Mouse (Mus musculus) liver, embryonic 15.5 days (tissue): ENCODE results near the gene Eef1g. TPM values are rescaled to one million over a fixed set of nuclear protein-coding genes. Genes with fewer than 3 reads are reported as not detected.

Experiments used
- ATAC-seq: fragments of 200-750 bp; cut with Nextera tagmentation; 2 replicates; pipeline ENCODE4 v1.8.0; 2017; ENCODE audit warnings: moderate number of reproducible peaks, mild to moderate bottlenecking, moderate library complexity; ENCODE audit not compliant: insufficient read depth
- H3K27ac ChIP-seq: fragments of 300-500 bp; sonication (generic); replicated peaks from 2 replicates; pipeline ENCODE4 v1.5.1; 2015; ENCODE audit warnings: mild to moderate bottlenecking, inconsistent platforms
- H3K27me3 ChIP-seq: fragments of 300-500 bp; sonication (generic); 2 replicates; pipeline ENCODE4 v1.6.1; 2015; ENCODE audit warnings: mild to moderate bottlenecking, inconsistent platforms
- H3K36me3 ChIP-seq: fragments of 300-500 bp; sonication (generic); replicated peaks from 2 replicates; pipeline ENCODE4 v1.6.1; 2015; ENCODE audit warnings: moderate library complexity, mild to moderate bottlenecking, inconsistent platforms
- H3K4me1 ChIP-seq: fragments of 300-500 bp; sonication (generic); replicated peaks from 2 replicates; pipeline ENCODE4 v1.6.1; 2015; ENCODE audit warnings: inconsistent platforms
- H3K4me2 ChIP-seq: fragments of 300-500 bp; sonication (generic); 2 replicates; pipeline ENCODE4 v1.6.1; 2015; ENCODE audit warnings: moderate library complexity, mild to moderate bottlenecking, inconsistent platforms
- H3K4me3 ChIP-seq: fragments of 300-500 bp; sonication (generic); replicated peaks from 2 replicates; pipeline ENCODE4 v1.5.1; 2015; ENCODE audit warnings: mild to moderate bottlenecking, inconsistent platforms
- H3K9ac ChIP-seq: fragments of 300-500 bp; sonication (generic); 2 replicates; pipeline ENCODE4 v1.6.1; 2015; ENCODE audit warnings: moderate library complexity, mild to moderate bottlenecking, inconsistent platforms
- H3K9me3 ChIP-seq: fragments of 300-500 bp; sonication (generic); replicated peaks from 2 replicates; pipeline ENCODE4 v1.6.1; 2016; ENCODE audit warnings: inconsistent platforms
- WGBS: fragments of 180-500 bp; shearing (Covaris S2); methylation state at CpG from one replicate; pipeline ENCODE4 v1.1.7; 2015; ENCODE audit warnings: mixed read lengths; ENCODE audit not compliant: insufficient replicate concordance; 5-methylcytosine and 5-hydroxymethylcytosine counted together
- polyA plus RNA-seq: library from polyadenylated mRNA; unstranded; fragments of >200 nt; fragmentation: Nextera tagmentation; extraction: Ambion mirVana; gene quantifications from 2 replicates; pipeline ENCODE4 v1.2.1, GENCODE M21; 2015

The Eef1g gene
- polyA plus RNA-seq, 1 experiment from 2014 or later = 180 TPM

DNA sequence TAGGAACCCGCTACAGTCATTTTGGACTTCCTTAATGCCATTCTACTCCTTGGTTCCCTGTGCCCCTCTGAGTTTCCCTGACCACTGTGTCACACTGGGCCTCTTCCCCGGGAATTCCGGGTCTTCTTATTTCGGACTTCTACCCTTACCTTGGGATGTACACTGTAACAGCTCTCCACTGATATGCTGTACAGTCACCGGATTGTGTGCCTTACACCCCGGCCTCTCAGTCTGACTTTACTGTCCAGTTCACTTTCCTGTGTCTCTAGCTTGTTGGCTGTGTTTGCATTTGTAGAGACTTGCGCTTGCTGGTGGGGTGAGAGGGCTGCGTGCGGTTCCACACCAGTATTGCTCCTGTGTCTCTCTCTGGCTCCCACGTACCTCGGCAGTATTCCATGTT is 36.7 kb upstream of the Eef1g start:
- Histone ChIP-seq H3K4me2 (peak overlapping the region; percentile 99), H3K27me3 (no peaks in the 10 kb centered on the region), H3K4me1 (peaks cover 58% of the 10 kb centered on the region), H3K9ac (peak overlapping the region; percentile 86), H3K4me3 (peak overlapping the region; percentile 89), H3K27ac (peak overlapping the region; percentile 92), H3K36me3 (peaks cover 58% of the 10 kb centered on the region), H3K9me3 (no peaks in the 10 kb centered on the region)
- 8% methylated on average over 11 of the region's 11 CpGs for WGBS
- ATAC-seq = no peak

DNA sequence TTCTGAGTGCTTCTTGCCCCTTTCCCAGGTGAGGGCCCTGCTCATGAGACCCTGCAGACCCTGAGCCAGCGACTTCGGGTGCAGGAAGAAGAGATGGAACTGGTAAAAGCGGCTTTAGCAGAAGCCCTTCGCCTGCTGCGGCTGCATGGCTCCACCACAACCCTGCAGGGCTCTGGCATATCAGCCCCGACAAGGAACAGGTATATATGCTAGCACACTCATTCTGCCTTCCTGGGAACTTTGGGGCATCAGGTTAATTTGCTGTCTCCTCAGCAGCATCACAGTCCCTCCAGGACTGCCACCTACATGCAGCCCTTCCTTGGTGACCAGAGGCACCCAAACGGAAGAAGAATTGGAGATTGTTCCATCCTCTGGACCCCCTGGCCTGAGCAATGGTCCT is 36.1 kb upstream of the Eef1g start:
- Histone ChIP-seq H3K27me3 (no peaks in the 10 kb centered on the region), H3K36me3 (peaks cover 58% of the 10 kb centered on the region), H3K4me1 (peaks cover 57% of the 10 kb centered on the region), H3K4me3 (peak overlapping the region; percentile 89), H3K9me3 (no peaks in the 10 kb centered on the region), H3K27ac (peak overlapping the region; percentile 92; the same call in 1 of the 2 replicates), H3K4me2 (peak overlapping the region; percentile 99), H3K9ac (peak overlapping the region; percentile 86; the same call in 1 of the 2 replicates)
- no peak for ATAC-seq
- 68% methylated on average over 7 of the region's 7 CpGs for WGBS

GRCm38 (mm10) chr19:8936736-8937135 is 30.1 kb upstream of the Eef1g start:
- ATAC-seq = no peak
- Histone ChIP-seq H3K9ac (no peak overlapping the region), H3K27me3 (no peaks in the 10 kb centered on the region), H3K4me1 (peaks cover 25% of the 10 kb centered on the region), H3K27ac (no peak overlapping the region), H3K4me2 (no peak overlapping the region), H3K9me3 (no peaks in the 10 kb centered on the region), H3K4me3 (no peak overlapping the region), H3K36me3 (peaks cover 68% of the 10 kb centered on the region)
- 74% methylated on average over 2 of the region's 2 CpGs for WGBS

GRCm38 (mm10) chr19:8940526-8941133 is 26.2 kb upstream of the Eef1g start:
- peaks cover 56% of the 10 kb centered on the region for H3K4me1 ChIP-seq
- ATAC-seq = no peak
- H3K27ac ChIP-seq = 0 out of 2 replicates have a peak overlapping the region, but pooled peaks have one; percentile 97
- H3K36me3 ChIP-seq = peaks cover 61% of the 10 kb centered on the region
- no peaks in the 10 kb centered on the region for H3K9me3 ChIP-seq
- no peaks in the 10 kb centered on the region for H3K27me3 ChIP-seq
- H3K9ac ChIP-seq = peak overlapping the region; percentile 97; the same call in 1 of the 2 replicates
- peak overlapping the region; percentile 85 for H3K4me2 ChIP-seq
- peak overlapping the region; percentile 81; the same call in 1 of the 2 replicates for H3K4me3 ChIP-seq
- WGBS = 73% methylated on average over 15 of the region's 15 CpGs

DNA sequence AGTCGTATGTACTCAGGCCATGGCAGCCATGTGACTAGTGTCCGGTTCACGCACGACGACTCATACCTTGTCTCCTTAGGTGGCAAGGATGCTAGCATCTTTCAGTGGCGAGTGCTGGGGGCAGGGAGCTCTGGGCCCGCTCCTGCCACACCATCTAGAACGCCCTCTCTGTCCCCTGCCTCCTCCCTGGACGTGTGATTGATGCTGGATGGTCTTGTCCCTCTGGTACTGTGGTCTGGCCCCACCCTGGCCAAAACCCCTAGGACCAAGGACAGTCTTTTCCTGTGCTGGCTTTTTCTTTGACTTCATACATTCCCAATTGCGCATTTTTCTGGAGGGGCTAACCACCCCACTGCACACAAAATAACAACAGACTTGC is 25.7 kb upstream of the Eef1g start:
- Histone ChIP-seq H3K4me2 (peak overlapping the region; percentile 85), H3K27me3 (no peaks in the 10 kb centered on the region), H3K4me1 (peaks cover 61% of the 10 kb centered on the region), H3K9me3 (no peaks in the 10 kb centered on the region), H3K9ac (peak overlapping the region; percentile 97), H3K27ac (peak overlapping the region; percentile 97), H3K36me3 (peaks cover 61% of the 10 kb centered on the region), H3K4me3 (peak overlapping the region; percentile 81)
- 49% methylated on average over 10 of the region's 10 CpGs for WGBS
- no peak for ATAC-seq

GRCm38 (mm10) chr19:8941515-8942217 is 25.2 kb upstream of the Eef1g start, which contains the start of gene Mta2:
Mta2 (plus strand) TSS chr19:8941875.
- peak; percentile 90 for ATAC-seq

DNA sequence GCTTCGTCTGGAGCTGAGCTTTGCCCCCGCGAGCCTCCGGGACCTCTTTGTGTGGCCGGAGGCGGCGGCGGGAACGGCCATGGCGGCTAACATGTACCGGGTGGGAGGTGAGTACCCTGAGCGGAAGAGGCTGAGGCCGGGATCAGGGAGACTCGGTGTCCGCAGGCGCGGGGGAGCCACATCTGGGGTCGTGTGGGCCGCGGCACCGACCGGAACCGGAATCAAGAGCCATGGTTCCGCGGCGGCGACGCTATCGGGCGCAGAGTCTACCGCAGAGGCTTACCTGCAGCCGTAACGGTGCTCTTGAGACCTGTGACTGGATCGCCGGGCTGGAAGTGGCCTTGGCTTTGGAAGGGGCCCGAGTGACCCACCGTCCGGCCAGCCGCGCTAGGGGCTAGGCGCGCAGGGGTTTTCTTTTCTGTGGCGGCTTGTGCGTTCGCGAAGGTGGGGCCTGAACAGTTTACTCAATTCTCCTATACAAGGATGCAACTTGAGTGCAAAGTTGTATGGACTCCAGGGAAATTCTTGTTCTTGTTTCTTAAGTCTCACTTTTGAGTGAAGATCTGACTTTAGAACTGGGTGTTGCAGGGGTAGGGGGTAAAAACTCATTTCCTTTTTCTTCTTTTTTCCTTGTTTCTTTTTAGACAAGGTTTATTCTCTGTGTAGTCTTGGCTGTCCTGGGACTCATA is 24.4 kb upstream of the Eef1g start:
- H3K9ac ChIP-seq = peak overlapping the region; percentile 97
- peak overlapping the region; percentile 85 for H3K4me2 ChIP-seq
- H3K4me1 ChIP-seq = peaks cover 73% of the 10 kb centered on the region
- no peaks in the 10 kb centered on the region for H3K9me3 ChIP-seq
- under 1% methylated on average over 46 of the region's 46 CpGs for WGBS
- H3K36me3 ChIP-seq = peaks cover 63% of the 10 kb centered on the region
- peak; percentile 36 for ATAC-seq
- H3K4me3 ChIP-seq = peak overlapping the region; percentile 81
- H3K27ac ChIP-seq = peak overlapping the region; percentile 97
- H3K27me3 ChIP-seq = no peaks in the 10 kb centered on the region

More at GRCm38 (mm10) chr19:8941515-8942217, 25.2 kb upstream of the Eef1g start, which contains the start of gene Mta2:
- Histone ChIP-seq H3K27me3 (no peaks in the 10 kb centered on the region), H3K27ac (peak within 1 kb of the TSS; percentile 97), H3K9ac (peak within 1 kb of the TSS; percentile 97), H3K36me3 (peaks cover 63% of the 10 kb centered on the region), H3K9me3 (no peaks in the 10 kb centered on the region), H3K4me1 (peaks cover 66% of the 10 kb centered on the region), H3K4me2 (peak within 1 kb of the TSS; percentile 85), H3K4me3 (peak within 1 kb of the TSS; percentile 81)
- WGBS = under 1% methylated on average over 64 of the region's 64 CpGs

DNA sequence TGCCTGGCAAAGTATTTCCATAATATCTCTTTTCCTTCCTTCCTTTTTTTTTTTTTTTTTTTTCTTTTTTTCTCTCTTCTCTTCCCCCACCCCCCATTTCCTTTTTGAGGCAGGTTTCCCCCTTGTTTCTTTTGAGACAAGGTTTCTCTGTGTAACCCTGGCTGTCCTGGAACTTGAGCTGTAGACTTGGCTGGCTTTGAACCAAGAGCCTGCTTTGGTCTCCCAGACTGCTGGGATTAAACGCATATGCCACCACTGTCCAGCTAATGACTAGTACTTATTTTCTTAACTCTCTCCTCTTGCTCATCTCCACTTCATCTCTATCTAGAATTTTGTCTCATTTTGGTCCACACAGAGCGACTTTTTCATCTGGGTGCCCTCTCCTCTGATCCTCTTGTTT is 23.8 kb upstream of the Eef1g start:
- peak overlapping the region; percentile 85 for H3K4me2 ChIP-seq
- H3K9ac ChIP-seq = peak overlapping the region; percentile 97
- H3K27ac ChIP-seq = peak overlapping the region; percentile 97
- H3K36me3 ChIP-seq = peaks cover 65% of the 10 kb centered on the region
- no peaks in the 10 kb centered on the region for H3K9me3 ChIP-seq
- H3K4me3 ChIP-seq = peak overlapping the region; percentile 81
- H3K4me1 ChIP-seq = peaks cover 79% of the 10 kb centered on the region
- H3K27me3 ChIP-seq = no peaks in the 10 kb centered on the region
- no peak for ATAC-seq
- 28% methylated on average over 2 of the region's 2 CpGs for WGBS

GRCm38 (mm10) chr19:8944062-8944461 is 22.8 kb upstream of the Eef1g start:
- H3K36me3 ChIP-seq = peaks cover 66% of the 10 kb centered on the region
- peaks cover 73% of the 10 kb centered on the region for H3K4me1 ChIP-seq

DNA sequence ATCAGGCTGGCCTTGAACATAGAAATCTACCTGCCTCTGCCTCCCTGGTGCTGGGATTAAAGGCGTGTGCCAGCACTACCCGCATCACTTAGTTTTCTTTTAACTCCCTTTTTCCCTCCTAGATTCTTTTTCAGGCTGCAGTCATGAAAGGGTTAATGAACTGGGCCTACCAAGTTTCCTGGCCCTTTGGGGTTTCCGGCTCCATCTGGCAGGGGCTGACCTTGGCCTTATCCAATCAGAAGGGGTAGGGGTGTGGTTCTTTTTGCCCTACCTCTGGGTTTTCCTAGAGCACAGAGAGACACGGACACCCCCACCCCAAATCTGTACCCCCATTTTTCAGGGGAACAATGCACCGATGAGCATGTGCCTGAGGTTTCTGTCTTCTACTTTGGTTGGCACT is 22.1 kb upstream of the Eef1g start:
- ATAC-seq = no peak

More at GRCm38 (mm10) chr19:8944062-8944461, 22.8 kb upstream of the Eef1g start:
- H3K27ac ChIP-seq = peak overlapping the region; percentile 97
- peak overlapping the region; percentile 97 for H3K9ac ChIP-seq
- peak; percentile 23; the same call in 1 of the 2 replicates for ATAC-seq
- peak overlapping the region; percentile 81 for H3K4me3 ChIP-seq
- peak overlapping the region; percentile 85 for H3K4me2 ChIP-seq
- no peaks in the 10 kb centered on the region for H3K27me3 ChIP-seq
- H3K9me3 ChIP-seq = no peaks in the 10 kb centered on the region
- WGBS = 10% methylated on average over 5 of the region's 5 CpGs

DNA sequence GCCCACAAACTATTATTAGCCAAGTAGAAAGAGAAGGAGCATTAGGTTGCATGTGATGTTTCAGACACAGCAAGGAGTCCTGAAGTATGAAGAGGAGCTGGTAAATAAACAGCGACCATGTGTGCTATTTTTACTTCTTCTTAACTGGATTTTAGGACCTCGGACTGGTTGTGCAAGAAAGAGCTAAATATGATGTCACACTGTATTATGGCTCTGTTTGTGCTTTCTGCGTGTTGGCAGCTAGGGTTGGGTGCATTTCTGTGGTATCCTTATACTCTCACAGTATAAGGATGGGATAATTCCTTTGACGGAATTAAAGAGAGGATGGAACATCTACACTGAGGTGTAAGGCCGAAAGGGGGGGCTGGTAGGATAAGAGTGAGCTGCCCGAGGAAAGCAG is 21.6 kb upstream of the Eef1g start:
- no peak for ATAC-seq
- H3K9ac ChIP-seq = no peak overlapping the region; the same call in 1 of the 2 replicates
- H3K4me3 ChIP-seq = peak overlapping the region; percentile 81
- 67% methylated on average over 6 of the region's 6 CpGs for WGBS
- H3K36me3 ChIP-seq = peaks cover 69% of the 10 kb centered on the region
- peak overlapping the region; percentile 85 for H3K4me2 ChIP-seq
- peaks cover 69% of the 10 kb centered on the region for H3K4me1 ChIP-seq
- no peaks in the 10 kb centered on the region for H3K27me3 ChIP-seq
- H3K9me3 ChIP-seq = no peaks in the 10 kb centered on the region
- H3K27ac ChIP-seq = peak overlapping the region; percentile 97

More for the DNA sequence above, 22.1 kb upstream of the Eef1g start:
- WGBS = 10% methylated on average over 5 of the region's 5 CpGs
- Histone ChIP-seq H3K4me3 (peak overlapping the region; percentile 81), H3K9me3 (no peaks in the 10 kb centered on the region), H3K36me3 (peaks cover 66% of the 10 kb centered on the region), H3K27me3 (no peaks in the 10 kb centered on the region), H3K4me2 (peak overlapping the region; percentile 85), H3K4me1 (peaks cover 71% of the 10 kb centered on the region), H3K9ac (no peak overlapping the region; the same call in 1 of the 2 replicates), H3K27ac (peak overlapping the region; percentile 97)
